Mouse (Mus musculus): ENCODE measurements around the gene 4931422A03Rik. TPM values are rescaled to one million over a fixed set of nuclear protein-coding genes. Genes with fewer than 3 reads are reported as not detected.

4931422A03Rik gene
- total and polyA plus RNA-seq, 3 experiments, result 0.50 to 4.9 TPM; not detected in 1

GRCm38 (mm10) chr2:103958634-103959033 lies 69.5 kb downstream of the 4931422A03Rik start:
- peak overlapping the region; percentile 93 for H3K27ac ChIP-seq (ENCODE audit: control insufficient read depth, low read depth, low read length)

GRCm38 (mm10) chr2:103957649-103958546 lies 70.3 kb downstream of the 4931422A03Rik start, which contains the start of gene Lmo2:
Lmo2 (plus strand) TSS chr2:103957986.
- peaks cover 0 to 66% of the 10 kb centered on the region in 2 experiments; a peak in 2 of 4 replicates for H3K36me3 ChIP-seq (ENCODE audit: control insufficient read depth in 1 of 2, insufficient read depth in 2 of 2, low read length in 2 of 2)
- DNase-seq (ENCODE audit: low read depth, low spot score), result peak; percentile 80
- no peaks in the 10 kb centered on the region for H3K9me3 ChIP-seq (replicated peaks; ENCODE audit: insufficient read depth, low read length)
- peak within 1 kb of the TSS; percentile 49 to 59 for H3K4me3 ChIP-seq (ENCODE audit: control insufficient read depth in 1 of 2, insufficient read depth in 1 of 2, low read depth in 2 of 2, low read length in 2 of 2)
- H3K4me1 ChIP-seq (ENCODE audit: control insufficient read depth in 1 of 2, insufficient read depth in 2 of 2, low read length in 2 of 2), result peaks cover 27 to 58% of the 10 kb centered on the region in 2 experiments
- peaks cover 51% of the 10 kb centered on the region for H3K79me2 ChIP-seq (ENCODE audit: control insufficient read depth, insufficient read depth, low read length, poor library complexity)
- H3K27ac ChIP-seq (ENCODE audit: control insufficient read depth, low read depth, low read length), result peak within 1 kb of the TSS; percentile 93
- no peaks in the 10 kb centered on the region for H3K27me3 ChIP-seq (ENCODE audit: control insufficient read depth in 1 of 2, insufficient read depth in 2 of 2, low read length in 2 of 2)
- peak within 1 kb of the TSS; percentile 73 for H3K9ac ChIP-seq (ENCODE audit: control insufficient read depth, low read depth, low read length, poor library complexity, severe bottlenecking)
- no peak for TF ChIP-seq E2F4 (IDR thresholded peaks at IDR 0.05; ENCODE audit: borderline replicate concordance, low read depth, low read length)
- no peak for TF ChIP-seq USF2 (IDR thresholded peaks at IDR 0.05; ENCODE audit: borderline replicate concordance in 1 of 2, insufficient read depth in 1 of 2, low read depth in 1 of 2, low read length in 2 of 2)
- TF ChIP-seq BHLHE40 (IDR thresholded peaks at IDR 0.05; ENCODE audit: borderline replicate concordance, low read depth, low read length), result peak; percentile 49; the same call in 1 of the 2 replicates
- peak; percentile 40 to 66; a peak in 2 of 4 replicates for TF ChIP-seq POLR2A (IDR thresholded peaks at IDR 0.05; ENCODE audit: control insufficient read depth in 1 of 2, insufficient read depth in 1 of 2, low read depth in 1 of 2, low read length in 2 of 2, poor library complexity in 1 of 2)
- peak; percentile 90 for TF ChIP-seq ETS1 (IDR thresholded peaks at IDR 0.05; ENCODE audit: low read depth, low read length)
- no peak for TF ChIP-seq ZC3H11A (IDR thresholded peaks at IDR 0.05; ENCODE audit: low read depth, low read length)
- TF ChIP-seq TAL1 (IDR thresholded peaks at IDR 0.05; ENCODE audit: low read length), result peak; percentile 49
- peak; percentile 40 for TF ChIP-seq POLR2AphosphoS2 (IDR thresholded peaks at IDR 0.05; ENCODE audit: low read length)
- TF ChIP-seq SIN3A (IDR thresholded peaks at IDR 0.05; ENCODE audit: low read length), result peak; percentile 95
- TF ChIP-seq CHD2 (IDR thresholded peaks at IDR 0.05; ENCODE audit: low read length), result 0 out of 2 replicates have a peak, but pooled peaks have one; percentile 14
- TF ChIP-seq NRF1 (IDR thresholded peaks at IDR 0.05; ENCODE audit: insufficient read depth, low read depth, low read length, poor library complexity, severe bottlenecking), result no peak
- no peak for TF ChIP-seq ELF1 (IDR thresholded peaks at IDR 0.05; ENCODE audit: low read depth, low read length)
- TF ChIP-seq UBTF (IDR thresholded peaks at IDR 0.05; ENCODE audit: borderline replicate concordance, insufficient read depth, low read depth, low read length), result 0 out of 2 replicates have a peak, but pooled peaks have one; percentile 44
- peak; percentile 98 to 100 for TF ChIP-seq EP300 (IDR thresholded peaks at IDR 0.05; ENCODE audit: low read depth in 1 of 2, low read length in 2 of 2)
- TF ChIP-seq CHD1 (IDR thresholded peaks at IDR 0.05; ENCODE audit: low read depth, low read length), result peak; percentile 95; the same call in 1 of the 2 replicates
- TF ChIP-seq CTCF (IDR thresholded peaks at IDR 0.05 in 2 of 3, conservative IDR thresholded peaks at IDR 0.05 in 1 of 3; ENCODE audit: control insufficient read depth in 1 of 3, insufficient read depth in 1 of 3, low read depth in 2 of 3, low read length in 3 of 3, poor library complexity in 1 of 3, severe bottlenecking in 1 of 3), result no peak
- no peak for TF ChIP-seq GABPA (IDR thresholded peaks at IDR 0.05; ENCODE audit: low read depth, low read length)
- TF ChIP-seq RAD21 (IDR thresholded peaks at IDR 0.05; ENCODE audit: low read depth, low read length), result no peak
- no peak for TF ChIP-seq ZKSCAN1 (IDR thresholded peaks at IDR 0.05; ENCODE audit: low read depth, low read length)
- no peak for TF ChIP-seq POLR2AphosphoS5 (IDR thresholded peaks at IDR 0.05; ENCODE audit: borderline replicate concordance, low read depth, low read length)
- peak; percentile 78; the same call in 1 of the 2 replicates for TF ChIP-seq RCOR1 (IDR thresholded peaks at IDR 0.05; ENCODE audit: low read depth, low read length)
- peak; percentile 95 for TF ChIP-seq TCF12 (IDR thresholded peaks at IDR 0.05; ENCODE audit: low read depth, low read length)
- TF ChIP-seq ZNF384 (IDR thresholded peaks at IDR 0.05; ENCODE audit: low read depth, low read length), result no peak

More at GRCm38 (mm10) chr2:103958634-103959033, 69.5 kb downstream of the 4931422A03Rik start:
- H3K79me2 ChIP-seq (ENCODE audit: control insufficient read depth, insufficient read depth, low read length, poor library complexity), result peaks cover 56% of the 10 kb centered on the region
- no peaks in the 10 kb centered on the region for H3K9me3 ChIP-seq (replicated peaks; ENCODE audit: insufficient read depth, low read length)
- peak overlapping the region; percentile 73 for H3K9ac ChIP-seq (ENCODE audit: control insufficient read depth, low read depth, low read length, poor library complexity, severe bottlenecking)
- H3K4me3 ChIP-seq (ENCODE audit: control insufficient read depth in 1 of 2, insufficient read depth in 1 of 2, low read depth in 2 of 2, low read length in 2 of 2), result peak overlapping the region; percentile 49 to 59
- peaks cover 29 to 61% of the 10 kb centered on the region in 2 experiments for H3K4me1 ChIP-seq (ENCODE audit: control insufficient read depth in 1 of 2, insufficient read depth in 2 of 2, low read length in 2 of 2)
- no peaks in the 10 kb centered on the region for H3K27me3 ChIP-seq (ENCODE audit: control insufficient read depth in 1 of 2, insufficient read depth in 2 of 2, low read length in 2 of 2)
- TF ChIP-seq CHD1 (IDR thresholded peaks at IDR 0.05; ENCODE audit: low read depth, low read length), result 0 out of 2 replicates have a peak, but pooled peaks have one; percentile 6
- TF ChIP-seq TAL1 (IDR thresholded peaks at IDR 0.05; ENCODE audit: low read length), result no peak
- no peak for TF ChIP-seq JUND (IDR thresholded peaks at IDR 0.05; ENCODE audit: low read depth, low read length)
- TF ChIP-seq CTCF (IDR thresholded peaks at IDR 0.05 in 2 of 3, conservative IDR thresholded peaks at IDR 0.05 in 1 of 3; ENCODE audit: control insufficient read depth in 1 of 3, insufficient read depth in 1 of 3, low read depth in 2 of 3, low read length in 3 of 3, poor library complexity in 1 of 3, severe bottlenecking in 1 of 3), result no peak
- no peak for TF ChIP-seq KAT2A (conservative IDR thresholded peaks at IDR 0.05; ENCODE audit: low read depth, low read length)
- TF ChIP-seq UBTF (IDR thresholded peaks at IDR 0.05; ENCODE audit: borderline replicate concordance, insufficient read depth, low read depth, low read length), result no peak
- TF ChIP-seq GATA1 (IDR thresholded peaks at IDR 0.05; ENCODE audit: low read depth, low read length), result 0 out of 2 replicates have a peak, but pooled peaks have one; percentile 30
- no peak for TF ChIP-seq MAX (IDR thresholded peaks at IDR 0.05; ENCODE audit: low read length)
- TF ChIP-seq MAZ (IDR thresholded peaks at IDR 0.05; ENCODE audit: low read depth, low read length), result 0 out of 2 replicates have a peak, but pooled peaks have one; percentile 54
- no peak for TF ChIP-seq ELF1 (IDR thresholded peaks at IDR 0.05; ENCODE audit: low read depth, low read length)
- TF ChIP-seq SIN3A (IDR thresholded peaks at IDR 0.05; ENCODE audit: low read length), result peak; percentile 43
- peak; percentile 47; the same call in 1 of the 2 replicates for TF ChIP-seq ZNF384 (IDR thresholded peaks at IDR 0.05; ENCODE audit: low read depth, low read length)
- peaks cover 0 to 72% of the 10 kb centered on the region in 2 experiments; a peak in 2 of 4 replicates for H3K36me3 ChIP-seq (ENCODE audit: control insufficient read depth in 1 of 2, insufficient read depth in 2 of 2, low read length in 2 of 2)
- DNase-seq (ENCODE audit: low read depth, low spot score), result peak; percentile 63
